ENCODE assay signal across 8 mouse cellular contexts in genomic region chr2:26389154-26389690, GRCm38 (mm10). TPM values are rescaled to one million over a fixed set of nuclear protein-coding genes. Genes with fewer than 3 reads are reported as not detected.
DNase-seq lines count a peak whose midpoint lies in the region; ATAC-seq and TF ChIP-seq lines count a peak whose summit lies in the region.

Gene Entr1, minus strand, starts transcription at chr2:26389316.
Gene Pmpca, plus strand, starts transcription at chr2:26389339.

- TF ChIP-seq CTCF in G1E (IDR thresholded peaks at IDR 0.05; ENCODE audit: low read depth, low read length), result no peak
- no peak for TF ChIP-seq CTCF in lung, embryonic 14.5 days (IDR thresholded peaks at IDR 0.05; ENCODE audit: low read depth)
- no peak for TF ChIP-seq CTCF in olfactory bulb, adult 2 months (IDR thresholded peaks at IDR 0.05; ENCODE audit: insufficient read depth, low read depth, low read length)

- peak; percentile 40 for ATAC-seq in G1E (ENCODE audit: extremely low read depth, insufficient number of reproducible peaks, low FRiP score, poor library complexity, severe bottlenecking)
- peak; percentile 88 for ATAC-seq in forebrain, embryonic 15.5 days (replicated peaks)
- ATAC-seq in lung, embryonic 14.5 days (ENCODE audit: insufficient read depth), result peak; percentile 92

- peak within 1 kb of the TSS; percentile 74 for H3K27ac ChIP-seq in forebrain, embryonic 15.5 days (replicated peaks)
- peak within 1 kb of the TSS; percentile 58; the same call in 1 of the 2 replicates for H3K27ac ChIP-seq in lung, embryonic 14.5 days (ENCODE audit: low read depth)
- H3K27ac ChIP-seq in olfactory bulb, adult 2 months (ENCODE audit: insufficient read depth, low read depth, low read length), result no peak within 1 kb of the TSS

- no peaks in the 10 kb centered on the region for H3K27me3 ChIP-seq in G1E (ENCODE audit: insufficient read depth, low read length)
- no peaks in the 10 kb centered on the region for H3K27me3 ChIP-seq in forebrain, embryonic 15.5 days
- H3K27me3 ChIP-seq in lung, embryonic 14.5 days (ENCODE audit: insufficient read depth, low read length), result no peaks in the 10 kb centered on the region

- intact Hi-C loops in heart, postnatal 14 days (cut with DNase I), result loop anchor here (2.0 kb wide), 1 partner anchor 36 kb away; the partner anchor contains the start of gene Dnlz

- peak within 1 kb of the TSS; percentile 96 for H3K4me2 ChIP-seq in forebrain, embryonic 15.5 days (replicated peaks)
- peak within 1 kb of the TSS; percentile 94 for H3K4me2 ChIP-seq in lung, embryonic 14.5 days

- under 1% methylated on average over 60 of the region's 60 CpGs for WGBS in forebrain, embryonic 15.5 days
- under 1% methylated on average over 60 of the region's 60 CpGs for WGBS in lung, embryonic 14.5 days
- under 1% methylated on average over 58 of the region's 60 CpGs for WGBS in olfactory bulb, adult 2 months

- TF ChIP-seq POLR2A in olfactory bulb, adult 2 months (IDR thresholded peaks at IDR 0.05; ENCODE audit: insufficient read depth, low read depth, low read length), result peak; percentile 87

- DNase-seq in G1E (ENCODE audit: low spot score), result peak; percentile 93
- DNase-seq in cerebellum, adult 11 months, result peak; percentile 77
- DNase-seq in heart, postnatal 14 days, result peak; percentile 91 to 95
- peak; percentile 86 for DNase-seq in layer of hippocampus, adult 18-20 months (ENCODE audit: low spot score in 2 of 2)
- peak; percentile 95 for DNase-seq in lung, embryonic 14.5 days
- peak; percentile 72 for DNase-seq in thymus, adult 18-20 months

- peaks cover 56% of the 10 kb centered on the region for H3K4me1 ChIP-seq in G1E (ENCODE audit: insufficient read depth, low read depth, low read length)
- peaks cover 30% of the 10 kb centered on the region for H3K4me1 ChIP-seq in forebrain, embryonic 15.5 days
- H3K4me1 ChIP-seq in lung, embryonic 14.5 days (ENCODE audit: insufficient read depth), result peaks cover 5% of the 10 kb centered on the region; the same call in 1 of the 2 replicates
- H3K4me1 ChIP-seq in olfactory bulb, adult 2 months (ENCODE audit: control insufficient read depth, insufficient read depth, low read length), result peaks cover 15% of the 10 kb centered on the region

- H3K9ac ChIP-seq in forebrain, embryonic 15.5 days (replicated peaks), result peak within 1 kb of the TSS; percentile 89
- H3K9ac ChIP-seq in lung, embryonic 14.5 days, result peak within 1 kb of the TSS; percentile 89

- peaks cover 78% of the 10 kb centered on the region for H3K36me3 ChIP-seq in G1E (replicated peaks)
- peaks cover 73% of the 10 kb centered on the region for H3K36me3 ChIP-seq in forebrain, embryonic 15.5 days
- H3K36me3 ChIP-seq in lung, embryonic 14.5 days (ENCODE audit: insufficient read depth), result peaks cover 73% of the 10 kb centered on the region

- no peaks in the 10 kb centered on the region for H3K9me3 ChIP-seq in G1E (replicated peaks)
- H3K9me3 ChIP-seq in forebrain, embryonic 15.5 days, result no peaks in the 10 kb centered on the region
- no peaks in the 10 kb centered on the region for H3K9me3 ChIP-seq in lung, embryonic 14.5 days (ENCODE audit: low read depth, low read length)

- H3K4me3 ChIP-seq in G1E (ENCODE audit: low read depth, low read length), result peak within 1 kb of the TSS; percentile 87
- peak within 1 kb of the TSS; percentile 90 for H3K4me3 ChIP-seq in forebrain, embryonic 15.5 days
- H3K4me3 ChIP-seq in lung, embryonic 14.5 days (ENCODE audit: low read depth, low read length), result peak within 1 kb of the TSS; percentile 98
- peak within 1 kb of the TSS; percentile 73 for H3K4me3 ChIP-seq in olfactory bulb, adult 2 months (ENCODE audit: insufficient read depth, low read depth, low read length)

RNA-seq across cellular contexts. Expression of gene Entr1, which starts in this region (rescaled TPM):
- total RNA-seq in G1E (2014; fragmentation: Nextera tagmentation) (56.5 and 69.8 TPM in 2 replicates), G1E (2017) (58.2 and 63.7 TPM in 2 replicates)
- polyA plus RNA-seq in G1E (2012), result 68.2 and 71.5 TPM in 2 replicates
- 191 and 194 TPM in 2 replicates for polyA plus RNA-seq in forebrain, embryonic 15.5 days (2015; fragmentation: Nextera tagmentation; extraction: Ambion mirVana)
- total RNA-seq in heart, postnatal 14 days (2021), result 10 to 100 TPM; 55.4 to 58.6 TPM
- total RNA-seq in layer of hippocampus, adult 18-20 months (2021), result 100 to 1,000 TPM; 140 to 141 TPM
- polyA plus RNA-seq in lung, embryonic 14.5 days (2014; fragmentation: Nextera tagmentation; extraction: Ambion mirVana), result 103 and 116 TPM in 2 replicates
- polyA plus RNA-seq in olfactory bulb, adult 2 months (2012; ENCODE audit: insufficient read depth, insufficient read length, low replicate concordance, missing spikeins), result not detected in 2 replicates

RNA-seq across cellular contexts. Expression of gene Pmpca, which starts in this region (rescaled TPM):
- 56.9 and 76.5 TPM in 2 replicates for total RNA-seq in G1E (2014; fragmentation: Nextera tagmentation)
- total RNA-seq in G1E (2017), result 78.8 and 94.3 TPM in 2 replicates
- 542 and 594 TPM in 2 replicates for polyA plus RNA-seq in G1E (2012)
- 90.2 and 98.3 TPM in 2 replicates for polyA plus RNA-seq in forebrain, embryonic 15.5 days (2015; fragmentation: Nextera tagmentation; extraction: Ambion mirVana)
- 100 to 1,000 TPM; 118 to 121 TPM for total RNA-seq in heart, postnatal 14 days (2021)
- 10 to 100 TPM; 83.4 to 91.8 TPM for total RNA-seq in layer of hippocampus, adult 18-20 months (2021)
- polyA plus RNA-seq in lung, embryonic 14.5 days (2014; fragmentation: Nextera tagmentation; extraction: Ambion mirVana), result 97.4 and 104 TPM in 2 replicates
- polyA plus RNA-seq in olfactory bulb, adult 2 months (2012; ENCODE audit: insufficient read depth, insufficient read length, low replicate concordance, missing spikeins), result 415 TPM in 1 of 2 replicates, not detected in the other

Comparison
In these comparisons a context has a peak if more than half of its experiments do, and no peak if none do; other contexts are left out.
1. ATAC-seq: peak in every context shown above with its lines; median percentile 92 in lung, embryonic 14.5 days; 88 in forebrain, embryonic 15.5 days; 40 in G1E.